Mouse (Mus musculus) C2C12 (cell line): ENCODE data around the gene Serf2. TPM values are rescaled to one million over a fixed set of nuclear protein-coding genes. Genes with fewer than 3 reads are reported as not detected.

Source experiments
- H3K27me3 ChIP-seq: one replicate; pipeline ENCODE4 v1.6.1; 2011; ENCODE audit not compliant: control insufficient read depth, insufficient read depth, insufficient read length
- H3K36me3 ChIP-seq: one replicate; pipeline ENCODE4 v1.6.1; 2011; ENCODE audit not compliant: control insufficient read depth, insufficient read depth
- H3K4me3 ChIP-seq: one replicate; pipeline ENCODE4 v1.5.1; 2011; ENCODE audit warnings: mild to moderate bottlenecking, control low read depth; ENCODE audit not compliant: poor library complexity, insufficient read depth, severe bottlenecking
- H3K79me2 ChIP-seq: one replicate; pipeline ENCODE4 v1.6.1; 2011; ENCODE audit not compliant: control insufficient read depth, insufficient read depth
- H3K79me3 ChIP-seq: one replicate; pipeline ENCODE4 v1.6.1; 2011; ENCODE audit warnings: low read depth, control low read depth
- H3ac ChIP-seq: one replicate; pipeline ENCODE3; 2011; ENCODE audit warnings: low read depth; ENCODE audit not compliant: control insufficient read depth, insufficient read length
- CEBPB ChIP-seq: IDR thresholded peaks from one replicate; pipeline ENCODE4 v1.6.1; 2011; ENCODE audit warnings: low read depth, mild to moderate bottlenecking, control low read depth, moderate library complexity
- CTCF ChIP-seq: IDR thresholded peaks from one replicate; pipeline ENCODE4 v1.5.1; 2011; ENCODE audit not compliant: control insufficient read depth, insufficient read depth, insufficient read length
- FOSL1 ChIP-seq: IDR thresholded peaks from one replicate; pipeline ENCODE4 v1.8.0; 2011; ENCODE audit warnings: mild to moderate bottlenecking, low read length; ENCODE audit not compliant: poor library complexity, insufficient read depth, severe bottlenecking
- MAX ChIP-seq: IDR thresholded peaks from one replicate; pipeline ENCODE4 v1.6.1; 2011; ENCODE audit warnings: mild to moderate bottlenecking, control low read depth
- MYOD1 ChIP-seq: IDR thresholded peaks from one replicate; pipeline ENCODE4 v1.6.1; 2011; ENCODE audit warnings: low read depth; ENCODE audit not compliant: control insufficient read depth, insufficient read length
- MYOG ChIP-seq: IDR thresholded peaks from one replicate; pipeline ENCODE4 v1.6.1; 2011; ENCODE audit not compliant: control insufficient read depth, insufficient read length; ENCODE audit errors: extremely low read depth
- USF1 ChIP-seq: IDR thresholded peaks from one replicate; pipeline ENCODE4 v1.6.1; 2011; ENCODE audit warnings: low read depth, mild to moderate bottlenecking, control low read depth, moderate library complexity
- long read RNA-seq, 2 experiments: library from polyadenylated mRNA; unstranded; transcript quantifications; one replicate each; pipeline ENCODE4 v2.0.0; 2019 to 2020
- polyA plus RNA-seq: library from polyadenylated mRNA; unstranded; fragments of >200 nt; fragmentation: generic; extraction: Trizol; gene quantifications from one replicate; pipeline ENCODE4 v1.2.1, GENCODE M21; 2012; ENCODE audit warnings: missing spikeins

Serf2 gene
- 714 TPM for polyA plus RNA-seq
- long read RNA-seq, experiment 1, transcript Serf2-202 (3 exons, 876 nt): minor isoform, 8 of 802 reads
- long read RNA-seq, experiment 1, transcript Serf2-204 (3 exons, 3,056 nt): major isoform, 744 of 802 reads
- long read RNA-seq, experiment 1, transcript Serf2-201 (3 exons, 525 nt): minor isoform, 13 of 802 reads
- long read RNA-seq, experiment 1, partial matches to known transcripts: 29 of 802 reads
- long read RNA-seq, experiment 1, other reads (novel, unspliced or antisense): 7 of 802 reads
- long read RNA-seq, experiment 2, transcript Serf2-204 (3 exons, 3,056 nt): major isoform, 163 of 177 reads
- long read RNA-seq, experiment 2, partial matches to known transcripts: 6 of 177 reads
- long read RNA-seq, experiment 2, other reads (novel, unspliced or antisense): 4 of 177 reads

- H3K79me2 ChIP-seq: peaks cover 43% of the 10 kb centered on the region
- peak within 1 kb of the TSS; percentile 92 for H3K4me3 ChIP-seq
- peaks cover 21% of the 10 kb centered on the region for H3K79me3 ChIP-seq
- peaks cover 33% of the 10 kb centered on the region for H3K36me3 ChIP-seq
- TF ChIP-seq USF1: peak; percentile 94
- no peak for TF ChIP-seq MYOG
- no peaks in the 10 kb centered on the region for H3K27me3 ChIP-seq
- peak within 1 kb of the TSS; percentile 83 for H3ac ChIP-seq
Observed at GRCm38 (mm10) chr2:121448739-121449535, at the start of gene Serf2. TSS of gene Serf2 (plus strand) at chr2:121449195.

- H3K79me3 ChIP-seq: no peaks in the 10 kb centered on the region
- H3ac ChIP-seq: no peak overlapping the region
- peak; percentile 21 for TF ChIP-seq MYOD1
- no peak for TF ChIP-seq CTCF
- TF ChIP-seq CEBPB: no peak
- H3K36me3 ChIP-seq: no peaks in the 10 kb centered on the region
- no peaks in the 10 kb centered on the region for H3K27me3 ChIP-seq
- H3K79me2 ChIP-seq: no peaks in the 10 kb centered on the region
- no peak overlapping the region for H3K4me3 ChIP-seq
Observed at GRCm38 (mm10) chr2:121403296-121403695, 45.7 kb upstream of the Serf2 start.

GRCm38 (mm10) chr2:121408160-121408559 is 40.8 kb upstream of the Serf2 start:
- no peak overlapping the region for H3ac ChIP-seq
- H3K79me2 ChIP-seq: peaks cover 13% of the 10 kb centered on the region
- peak; percentile 4 for TF ChIP-seq CTCF
- TF ChIP-seq FOSL1: no peak
- H3K79me3 ChIP-seq: no peaks in the 10 kb centered on the region
- no peaks in the 10 kb centered on the region for H3K27me3 ChIP-seq
- no peaks in the 10 kb centered on the region for H3K36me3 ChIP-seq
- no peak overlapping the region for H3K4me3 ChIP-seq

- Histone ChIP-seq H3K36me3 (peaks cover 30% of the 10 kb centered on the region), H3ac (peak overlapping the region; percentile 60), H3K4me3 (peak overlapping the region; percentile 95), H3K79me3 (peaks cover 40% of the 10 kb centered on the region), H3K79me2 (peaks cover 55% of the 10 kb centered on the region), H3K27me3 (no peaks in the 10 kb centered on the region)
- TF ChIP-seq MAX (no peak), FOSL1 (no peak), CTCF (no peak)
Observed at GRCm38 (mm10) chr2:121412843-121413386, 36.1 kb upstream of the Serf2 start.

- peak within 1 kb of the TSS; percentile 99 for H3ac ChIP-seq
- peaks cover 46% of the 10 kb centered on the region for H3K79me3 ChIP-seq
- TF ChIP-seq USF1 (no peak), MYOG (no peak), MYOD1 (no peak), CEBPB (no peak), MAX (peak; percentile 78), CTCF (peak; percentile 49), FOSL1 (no peak)
- H3K27me3 ChIP-seq: no peaks in the 10 kb centered on the region
- peaks cover 36% of the 10 kb centered on the region for H3K36me3 ChIP-seq
- H3K79me2 ChIP-seq: peaks cover 61% of the 10 kb centered on the region
- peak within 1 kb of the TSS; percentile 95 for H3K4me3 ChIP-seq
Observed at GRCm38 (mm10) chr2:121413387-121414042, 35.5 kb upstream of the Serf2 start, which contains the start of the genes Pdia3 and Catsper2. TSS of gene Pdia3 (plus strand) at chr2:121413775. TSS of gene Catsper2 (minus strand) at chr2:121413792.
